Mouse (Mus musculus): ENCODE results near the gene Nedd9.

Gene Nedd9

GRCm38 (mm10) chr13:41491522-41491921 lies 4.4 kb upstream of the Nedd9 start:
- no peak for DNase-seq

- no peak for DNase-seq
These were observed 3.1 kb upstream of the Nedd9 start for GRCm38 (mm10) chr13:41490282-41490681.

DNA sequence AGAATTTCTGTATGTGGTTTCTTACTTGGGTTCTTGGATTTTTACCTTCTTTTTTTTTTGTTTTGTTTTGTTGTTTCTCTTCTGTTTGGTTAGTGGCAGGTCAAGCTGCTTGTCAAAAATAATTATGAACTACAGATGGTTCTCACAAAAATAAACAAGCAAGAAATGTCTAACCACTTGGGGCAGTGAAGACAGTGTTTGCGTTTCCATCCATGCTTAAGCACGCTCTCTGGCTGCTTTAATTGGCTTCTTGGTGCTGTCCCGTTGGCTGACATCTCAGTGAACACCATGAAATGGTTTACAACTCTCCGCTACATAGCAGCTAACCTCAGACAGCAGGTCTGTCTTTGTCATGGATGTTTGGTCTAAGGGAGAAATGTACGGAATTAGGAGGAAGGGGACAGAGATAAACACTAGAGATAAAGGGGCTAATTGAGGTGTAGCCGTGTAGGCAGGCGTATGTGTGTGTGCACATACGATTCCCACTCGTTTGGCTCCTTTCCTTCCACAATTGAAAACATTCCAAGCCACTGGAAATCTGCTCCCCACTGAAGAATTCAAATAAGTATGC lies 2.6 kb upstream of the Nedd9 start:
- no peak for DNase-seq

DNA sequence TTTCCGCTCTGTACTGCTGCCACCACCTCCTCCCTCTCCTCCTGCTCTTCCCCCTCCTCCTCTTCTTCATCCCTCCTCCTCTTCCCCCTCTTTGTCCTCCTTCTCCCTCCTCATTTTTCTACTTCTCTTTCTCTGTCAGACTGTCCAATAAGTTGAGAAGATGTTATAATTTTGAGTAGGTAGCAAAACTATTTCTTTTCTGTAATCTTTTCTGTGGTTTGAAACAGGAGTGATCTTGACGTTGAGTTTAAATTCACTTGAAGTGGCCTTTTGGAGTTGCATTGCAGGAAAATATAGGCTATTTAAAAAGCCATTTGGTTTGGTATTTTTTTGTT lies 214 bp upstream of the Nedd9 start:
- no peak for DNase-seq

GRCm38 (mm10) chr13:41483966-41484365 lies 3.2 kb downstream of the Nedd9 start:
- DNase-seq: no peak

GRCm38 (mm10) chr13:41482408-41483011 lies 4.7 kb downstream of the Nedd9 start:
- no peak for DNase-seq

DNA sequence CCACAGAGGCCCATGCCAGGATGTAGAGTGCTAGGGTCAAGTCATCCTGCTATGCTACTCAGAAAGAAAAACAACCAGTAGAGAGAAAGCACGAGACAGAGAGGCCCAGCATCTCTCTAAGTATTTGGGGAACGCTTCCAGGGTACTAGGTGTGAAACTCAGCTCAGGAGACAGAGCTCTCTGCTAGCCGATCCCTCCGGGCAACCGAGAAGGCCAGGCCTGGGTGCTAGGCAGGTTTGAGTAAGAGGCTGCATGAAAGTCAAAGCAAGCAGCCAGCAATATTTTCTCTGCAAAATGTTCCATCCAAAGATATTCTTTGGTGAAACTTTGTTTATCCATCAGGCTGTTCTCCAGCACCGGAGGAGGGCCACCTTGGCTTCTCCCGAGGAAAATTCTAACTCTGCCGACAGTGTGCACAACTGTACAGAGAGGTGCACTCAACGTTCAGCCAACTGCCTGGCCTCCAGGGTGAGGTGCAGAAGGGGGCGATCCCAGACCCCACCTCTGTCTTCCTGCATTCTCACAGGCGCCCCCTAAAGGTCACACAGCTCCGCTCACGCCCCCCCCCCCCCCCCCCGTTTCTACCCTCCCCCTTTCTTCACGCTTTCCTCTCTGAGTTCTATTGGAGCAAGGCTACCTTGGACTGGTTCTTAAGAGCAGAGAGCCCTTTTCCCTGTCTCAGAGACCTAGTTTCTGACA lies 7.3 kb downstream of the Nedd9 start:
- no peak for DNase-seq

- no peak for DNase-seq
These were observed 10.9 kb downstream of the Nedd9 start for GRCm38 (mm10) chr13:41476216-41476615.

GRCm38 (mm10) chr13:41474365-41474764 lies 12.8 kb downstream of the Nedd9 start:
- DNase-seq: no peak

DNA sequence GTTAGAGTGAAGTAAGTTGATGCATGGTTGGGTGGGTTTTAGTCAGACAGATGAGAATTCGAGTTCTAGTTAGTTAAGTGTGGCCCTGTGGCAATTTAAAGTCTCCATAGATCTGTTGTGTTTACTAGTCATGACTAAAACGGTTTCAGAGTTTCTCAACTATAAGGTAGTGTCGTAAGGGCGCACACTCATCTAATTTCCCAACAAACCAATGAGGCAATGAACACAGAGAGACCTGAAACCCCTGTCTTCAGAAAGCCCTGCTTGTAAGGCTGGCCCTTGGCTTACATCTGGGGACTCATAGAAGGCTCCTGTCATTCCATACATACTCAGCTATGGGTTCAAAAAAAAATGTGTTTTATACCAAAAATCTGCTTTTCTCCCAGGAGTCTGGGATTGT lies 13.7 kb downstream of the Nedd9 start:
- DNase-seq: no peak

DNA sequence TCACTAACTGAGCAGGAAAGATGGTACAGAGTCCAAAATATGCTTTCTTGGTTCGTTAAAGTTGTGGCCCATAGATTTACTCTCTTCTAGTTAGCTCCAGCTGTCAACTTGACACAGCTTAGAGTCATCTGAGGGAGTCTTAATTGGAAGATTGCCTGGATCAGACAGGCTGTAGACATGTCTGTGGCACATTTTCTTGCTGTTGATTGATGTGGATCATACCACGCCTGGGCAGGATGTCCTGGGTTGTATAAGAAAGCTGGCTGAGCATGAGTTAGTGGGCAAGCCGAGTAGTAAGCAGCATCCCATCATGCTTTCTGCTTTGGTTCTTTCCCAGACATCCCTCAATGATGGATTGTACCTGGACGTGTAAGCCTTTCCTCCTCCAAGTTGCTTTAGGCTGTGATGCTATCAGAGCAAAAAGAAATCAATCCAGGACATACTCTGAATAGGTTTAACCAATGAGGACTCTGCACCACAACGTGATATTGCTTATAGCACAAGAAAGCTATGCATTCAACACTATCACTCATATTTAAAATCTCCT lies 14.2 kb downstream of the Nedd9 start:
- DNase-seq: no peak

DNA sequence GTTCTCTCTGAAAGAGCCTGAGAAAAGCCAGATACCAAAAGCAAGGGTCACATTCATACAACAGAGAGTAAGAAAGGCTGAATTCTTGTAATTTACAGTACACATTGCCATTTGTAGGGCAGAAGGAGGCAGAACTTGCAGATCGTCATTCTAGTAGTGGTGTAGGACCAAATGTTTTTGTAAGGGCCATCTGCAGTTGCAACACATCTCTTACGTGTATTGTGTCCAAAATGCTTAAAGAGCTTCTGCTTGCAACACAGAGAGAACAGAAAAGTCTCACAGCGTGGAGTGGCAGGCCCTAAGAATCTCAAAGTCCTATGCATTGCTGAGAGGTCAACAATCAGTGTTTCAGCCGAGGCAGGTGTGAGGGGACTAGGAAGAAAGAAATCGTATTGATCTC lies 18.9 kb downstream of the Nedd9 start:
- DNase-seq: no peak

GRCm38 (mm10) chr13:41467036-41467435 lies 20.1 kb downstream of the Nedd9 start:
- DNase-seq: peak; percentile 61

- peak; percentile 23 for DNase-seq
These were observed 20.5 kb downstream of the Nedd9 start for GRCm38 (mm10) chr13:41466616-41467015.

GRCm38 (mm10) chr13:41466191-41466590 lies 21.0 kb downstream of the Nedd9 start:
- DNase-seq: no peak

DNA sequence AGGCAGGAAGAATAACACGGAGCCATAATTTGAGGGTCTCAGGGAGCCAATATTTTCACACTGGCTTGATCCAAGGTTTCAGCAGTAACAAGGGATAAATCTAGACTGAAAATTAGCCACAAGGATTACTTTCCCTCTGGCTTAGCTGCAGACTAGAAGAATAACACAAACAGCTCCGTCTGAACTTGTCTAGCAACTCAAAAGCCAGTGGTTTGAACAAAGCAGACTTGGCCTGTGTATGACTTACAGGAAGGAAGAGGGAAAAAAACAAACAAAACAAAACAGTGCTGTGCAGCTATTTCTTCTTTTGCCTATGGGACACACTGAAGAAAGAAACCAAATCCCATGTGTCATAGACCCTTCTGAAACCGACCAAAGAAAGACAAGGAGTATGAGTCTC lies 25.7 kb downstream of the Nedd9 start:
- no peak for DNase-seq

GRCm38 (mm10) chr13:41459683-41460286 lies 27.4 kb downstream of the Nedd9 start:
- no peak for DNase-seq

- DNase-seq: no peak
These were observed 28.5 kb downstream of the Nedd9 start for GRCm38 (mm10) chr13:41458709-41459108.

DNA sequence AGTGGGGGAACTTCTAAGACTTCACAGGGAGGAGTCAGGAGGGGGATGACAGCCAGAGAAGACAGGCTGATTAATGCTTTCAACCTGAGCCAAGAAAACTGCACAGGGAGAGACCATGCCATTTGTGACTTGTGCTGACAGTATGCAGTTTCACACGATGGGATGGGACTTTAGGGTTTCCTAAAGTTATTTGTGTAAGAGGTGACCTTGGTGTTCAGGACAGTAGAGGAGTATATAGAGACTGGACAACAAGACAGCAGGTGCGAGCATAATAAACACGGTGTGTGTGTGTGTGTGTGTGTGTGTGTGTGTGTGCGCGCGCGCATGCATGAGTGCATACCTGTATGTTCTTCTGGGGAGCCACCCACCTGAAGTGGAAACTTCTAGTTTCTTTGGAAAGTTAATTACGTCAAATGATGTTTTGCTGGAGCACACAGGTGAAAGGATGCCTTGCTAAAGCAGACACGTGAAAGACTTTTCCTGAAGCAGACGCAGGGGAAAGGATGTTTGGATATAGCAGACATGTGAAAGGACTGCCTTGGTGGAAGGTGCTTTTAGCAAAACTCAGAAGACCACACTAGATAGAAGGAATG lies 29.3 kb downstream of the Nedd9 start:
- DNase-seq: no peak

DNA sequence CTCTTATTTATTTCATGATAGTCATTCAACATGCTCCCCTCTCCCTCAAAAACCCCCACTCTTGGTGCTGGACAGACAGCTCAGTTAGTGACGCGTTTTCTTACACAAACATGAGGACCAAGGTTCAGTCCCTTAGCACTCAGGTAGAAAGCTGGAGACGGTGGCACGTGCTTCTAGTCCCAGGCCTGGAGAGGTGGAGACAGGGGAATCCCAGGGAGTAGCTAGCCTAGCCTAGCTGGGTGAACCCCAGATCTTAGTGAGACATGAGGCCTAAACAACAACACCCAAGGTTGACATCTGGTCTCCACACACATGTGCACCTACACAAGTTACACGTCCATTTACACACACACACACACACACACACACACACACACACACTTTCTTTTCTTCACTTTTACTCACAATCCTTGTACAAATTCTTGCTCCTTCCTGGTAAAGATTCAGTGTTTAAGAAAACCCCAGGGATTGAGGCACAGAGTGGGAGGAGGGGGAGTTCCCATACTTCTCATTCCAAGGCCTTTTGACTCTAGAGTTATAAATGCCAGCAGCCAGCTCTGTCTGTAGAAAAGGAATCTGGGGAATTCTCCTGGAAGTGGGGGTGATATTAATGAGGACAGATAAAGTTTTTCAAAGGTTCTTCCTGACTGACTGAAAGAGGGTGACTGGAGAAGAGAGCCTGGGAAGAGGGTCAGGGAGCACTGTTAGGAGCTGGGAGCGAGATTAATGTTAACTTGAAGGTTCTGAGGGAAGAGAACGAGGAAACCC lies 29.9 kb downstream of the Nedd9 start:
- no peak for DNase-seq

GRCm38 (mm10) chr13:41456292-41457029 lies 30.7 kb downstream of the Nedd9 start:
- DNase-seq: no peak

Measured in layer of hippocampus, adult 9-11 months (tissue).